Mouse (Mus musculus) MEL (cell line): ENCODE results near the gene Prep. TPM values are rescaled to one million over a fixed set of nuclear protein-coding genes. Genes with fewer than 3 reads are reported as not detected.

Source experiments
- DNase-seq: peaks from one replicate; pipeline ENCODE4 v3.0.0; 2011; ENCODE audit warnings: low read depth, low spot score
- H3K27ac ChIP-seq: 2 replicates; pipeline ENCODE4 v1.5.1; 2012; ENCODE audit warnings: low read depth, mild to moderate bottlenecking, control low read depth, low read length, moderate library complexity; ENCODE audit not compliant: control insufficient read depth
- H3K27me3 ChIP-seq, 2 experiments: fragments of 150-350 bp in 1 of 2; sonication (generic) in 1 of 2; 2 replicates each; pipeline ENCODE4 v1.6.1; 2012; ENCODE audit warnings: low read length in 2 of 2, mild to moderate bottlenecking in 2 of 2, improper control_type of control experiment in 1 of 2, moderate library complexity in 1 of 2; ENCODE audit not compliant: insufficient read depth in 2 of 2, control insufficient read depth in 1 of 2
- H3K36me3 ChIP-seq, 2 experiments: 2 replicates each; pipeline ENCODE4 v1.6.1; 2012 to 2014; ENCODE audit warnings: low read length in 2 of 2, improper control_type of control experiment in 1 of 2, inconsistent platforms in 1 of 2, mild to moderate bottlenecking in 1 of 2; ENCODE audit not compliant: insufficient read depth in 2 of 2, control insufficient read depth in 1 of 2
- H3K4me1 ChIP-seq, 2 experiments: fragments of 150-350 bp in 1 of 2; sonication (generic) in 1 of 2; 2 replicates each; pipeline ENCODE4 v1.6.1; 2012; ENCODE audit warnings: low read length in 2 of 2, improper control_type of control experiment in 1 of 2, mild to moderate bottlenecking in 1 of 2; ENCODE audit not compliant: insufficient read depth in 2 of 2, control insufficient read depth in 1 of 2
- H3K4me3 ChIP-seq, 2 experiments: fragments of 150-350 bp in 1 of 2; sonication (generic) in 1 of 2; 2 replicates each; pipeline ENCODE4 v1.5.1; 2012; ENCODE audit warnings: low read depth in 2 of 2, low read length in 2 of 2, mild to moderate bottlenecking in 2 of 2, moderate library complexity in 2 of 2, control low read depth in 1 of 2, improper control_type of control experiment in 1 of 2; ENCODE audit not compliant: control insufficient read depth in 1 of 2, insufficient read depth in 1 of 2
- H3K79me2 ChIP-seq: 2 replicates; pipeline ENCODE4 v1.6.1; 2012; ENCODE audit warnings: mild to moderate bottlenecking, low read length, moderate library complexity; ENCODE audit not compliant: control insufficient read depth, poor library complexity, insufficient read depth
- H3K9ac ChIP-seq: 2 replicates; pipeline ENCODE4 v1.6.1; 2012; ENCODE audit warnings: low read depth, mild to moderate bottlenecking, control low read depth, low read length, moderate library complexity; ENCODE audit not compliant: control insufficient read depth, poor library complexity, severe bottlenecking
- H3K9me3 ChIP-seq: fragments of 150-350 bp; sonication (generic); replicated peaks from 2 replicates; pipeline ENCODE4 v1.6.1; 2012; ENCODE audit warnings: mild to moderate bottlenecking, low read length, improper control_type of control experiment, moderate library complexity; ENCODE audit not compliant: insufficient read depth
- CTCF ChIP-seq, 3 experiments: IDR thresholded peaks in 2 of 3; conservative IDR thresholded peaks in 1 of 3; 2 replicates each; pipeline ENCODE4 v1.5.1; 2011 to 2012; ENCODE audit warnings: low read length in 3 of 3, low read depth in 2 of 3, mild to moderate bottlenecking in 2 of 3, improper control_type of control experiment in 1 of 3, inconsistent platforms in 1 of 3, mixed read lengths in 1 of 3, moderate library complexity in 1 of 3; ENCODE audit not compliant: control insufficient read depth in 1 of 3, insufficient read depth in 1 of 3, poor library complexity in 1 of 3, severe bottlenecking in 1 of 3
- ETS1 ChIP-seq: IDR thresholded peaks from 2 replicates; pipeline ENCODE4 v1.6.1; 2012; ENCODE audit warnings: low read depth, mild to moderate bottlenecking, inconsistent platforms, low read length, improper control_type of control experiment, moderate library complexity
- GATA1 ChIP-seq: IDR thresholded peaks from 2 replicates; pipeline ENCODE4 v1.6.1; 2011; ENCODE audit warnings: low read depth, low read length, improper control_type of control experiment
- MAX ChIP-seq: IDR thresholded peaks from 2 replicates; pipeline ENCODE4 v1.6.1; 2011; ENCODE audit warnings: low read length, improper control_type of control experiment
- MAZ ChIP-seq: IDR thresholded peaks from 2 replicates; pipeline ENCODE4 v1.6.1; 2012; ENCODE audit warnings: low read depth, mild to moderate bottlenecking, inconsistent platforms, low read length, improper control_type of control experiment
- MYB ChIP-seq: IDR thresholded peaks from 2 replicates; pipeline ENCODE4 v1.6.1; 2011; ENCODE audit warnings: mild to moderate bottlenecking, low read depth, low read length, improper control_type of control experiment
- MYC ChIP-seq: IDR thresholded peaks from 2 replicates; pipeline ENCODE4 v1.6.1; 2011; ENCODE audit warnings: low read depth, mild to moderate bottlenecking, low read length, improper control_type of control experiment, moderate library complexity
- RAD21 ChIP-seq: IDR thresholded peaks from 2 replicates; pipeline ENCODE4 v1.6.1; 2011; ENCODE audit warnings: mild to moderate bottlenecking, low read depth, low read length, improper control_type of control experiment
- RCOR1 ChIP-seq: IDR thresholded peaks from 2 replicates; pipeline ENCODE4 v1.6.1; 2012; ENCODE audit warnings: low read depth, mild to moderate bottlenecking, inconsistent platforms, low read length, improper control_type of control experiment
- SIN3A ChIP-seq: IDR thresholded peaks from 2 replicates; pipeline ENCODE4 v1.6.1; 2012; ENCODE audit warnings: low read length, improper control_type of control experiment, inconsistent platforms
- SMC3 ChIP-seq: IDR thresholded peaks from 2 replicates; pipeline ENCODE4 v1.6.1; 2011; ENCODE audit warnings: low read depth, low read length, improper control_type of control experiment
- TAL1 ChIP-seq: IDR thresholded peaks from 2 replicates; pipeline ENCODE4 v1.6.1; 2012; ENCODE audit warnings: mild to moderate bottlenecking, inconsistent platforms, low read length, moderate library complexity, mixed read lengths
- USF2 ChIP-seq, 2 experiments: IDR thresholded peaks; 2 replicates each; pipeline ENCODE4 v1.6.1; 2011 to 2012; ENCODE audit warnings: improper control_type of control experiment in 2 of 2, low read length in 2 of 2, borderline replicate concordance in 1 of 2, inconsistent platforms in 1 of 2, low read depth in 1 of 2, mild to moderate bottlenecking in 1 of 2; ENCODE audit not compliant: insufficient read depth in 1 of 2
- ZKSCAN1 ChIP-seq: IDR thresholded peaks from 2 replicates; pipeline ENCODE4 v1.6.1; 2012; ENCODE audit warnings: low read depth, mild to moderate bottlenecking, inconsistent platforms, low read length, improper control_type of control experiment, moderate library complexity
- polyA plus RNA-seq, 2 experiments: library from polyadenylated mRNA; stranded (reverse) in 1 of 2; unstranded in 1 of 2; fragments of >175 nt in 1 of 2; fragments of >200 nt in 1 of 2; gene quantifications; 2 replicates each; pipeline versions ENCODE4 v1.2.1 to v1.2.4; 2012; ENCODE audit warnings: low replicate concordance in 2 of 2, low read depth in 1 of 2; ENCODE audit not compliant: insufficient read length in 2 of 2, insufficient read depth in 1 of 2, missing spikeins in 1 of 2
- total RNA-seq: library from RNA; depleted of rRNA; stranded (reverse); fragments of 300-350 nt; gene quantifications from 2 replicates; pipeline ENCODE4 v1.2.3, GENCODE M21; 2012

The Prep gene
- total and polyA plus RNA-seq, 3 experiments = 12.0 to 24.4 TPM; not detected in 1

DNA sequence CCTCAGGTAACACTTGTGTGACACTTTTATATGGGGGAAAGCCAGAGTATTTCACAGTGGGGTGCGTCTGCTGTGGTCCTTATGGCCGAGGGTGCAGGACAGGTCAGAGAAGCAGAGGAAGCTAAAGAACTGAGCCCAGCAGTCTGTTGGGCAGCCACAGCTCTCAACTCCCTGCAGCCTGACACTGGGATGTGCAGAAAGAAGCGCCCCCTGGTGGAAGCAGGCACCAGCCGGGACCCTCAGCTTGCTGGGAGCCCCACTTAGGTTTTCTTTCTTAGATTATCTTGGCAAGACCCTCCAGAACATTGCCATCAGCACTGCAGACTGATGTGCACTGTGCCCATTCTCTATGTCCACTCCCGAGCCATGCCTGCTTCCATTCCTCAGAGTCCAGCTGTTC is 19.6 kb downstream of the Prep start:
- no peak overlapping the region for H3K9ac ChIP-seq
- peaks cover 0 to 11% of the 10 kb centered on the region in 2 experiments; a peak in 2 of 4 replicates for H3K36me3 ChIP-seq
- H3K27me3 ChIP-seq = no peaks in the 10 kb centered on the region
- H3K79me2 ChIP-seq = peaks cover 37% of the 10 kb centered on the region
- DNase-seq = peak; percentile 19
- no peak for TF ChIP-seq TAL1
- TF ChIP-seq SMC3 = peak; percentile 35; the same call in 1 of the 2 replicates
- no peak for TF ChIP-seq MYC
- peak; percentile 4; the same call in 1 of the 2 replicates for TF ChIP-seq RAD21
- TF ChIP-seq CTCF (IDR thresholded peaks at IDR 0.05 in 2 of 3, conservative IDR thresholded peaks at IDR 0.05 in 1 of 3; ENCODE audit: control insufficient read depth in 1 of 3, insufficient read depth in 1 of 3, low read depth in 2 of 3, low read length in 3 of 3, poor library complexity in 1 of 3, severe bottlenecking in 1 of 3) = peak; percentile 46 to 73 (median 53)
- no peaks in the 10 kb centered on the region for H3K9me3 ChIP-seq
- no peaks in the 10 kb centered on the region for H3K4me1 ChIP-seq
- no peak overlapping the region for H3K27ac ChIP-seq
- H3K4me3 ChIP-seq = no peak overlapping the region

DNA sequence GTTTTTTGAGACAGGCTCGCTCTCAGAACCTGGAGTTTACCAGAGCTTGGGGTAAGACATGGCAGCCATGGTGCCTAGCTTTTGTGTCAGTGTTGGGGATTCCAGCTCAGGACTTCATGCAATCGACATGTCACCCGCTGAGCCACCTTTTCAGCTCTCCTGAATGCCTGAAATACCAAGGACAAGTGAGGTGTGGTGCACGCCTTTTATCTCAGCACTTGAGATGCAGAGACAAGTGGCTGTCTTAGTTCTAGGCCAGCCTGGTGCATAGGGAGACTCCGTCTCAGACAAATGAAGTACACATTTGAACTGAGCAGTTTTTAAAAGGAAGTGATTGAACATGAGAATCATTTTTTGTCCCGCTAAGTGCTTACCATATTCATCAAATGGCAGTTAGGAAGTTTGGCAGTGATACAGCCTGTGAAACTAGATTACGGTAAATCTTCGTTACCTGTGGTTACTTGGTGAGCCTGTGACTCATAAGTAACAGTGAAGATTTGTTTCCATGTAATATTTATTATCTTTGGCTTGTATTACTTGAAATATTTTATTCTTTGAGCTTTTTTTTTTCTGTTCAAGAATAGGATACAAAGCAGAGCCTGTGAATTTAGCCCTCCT is 24.6 kb downstream of the Prep start:
- Histone ChIP-seq H3K27me3 (no peaks in the 10 kb centered on the region), H3K4me3 (no peak overlapping the region), H3K36me3 (peaks cover 0 to 19% of the 10 kb centered on the region in 2 experiments; a peak in 2 of 4 replicates), H3K9me3 (no peaks in the 10 kb centered on the region), H3K4me1 (no peaks in the 10 kb centered on the region), H3K27ac (no peak overlapping the region), H3K9ac (no peak overlapping the region), H3K79me2 (peaks cover 20% of the 10 kb centered on the region)
- TF ChIP-seq RAD21 (no peak), RCOR1 (0 out of 2 replicates have a peak, but pooled peaks have one; percentile 14)
- DNase-seq = no peak

DNA sequence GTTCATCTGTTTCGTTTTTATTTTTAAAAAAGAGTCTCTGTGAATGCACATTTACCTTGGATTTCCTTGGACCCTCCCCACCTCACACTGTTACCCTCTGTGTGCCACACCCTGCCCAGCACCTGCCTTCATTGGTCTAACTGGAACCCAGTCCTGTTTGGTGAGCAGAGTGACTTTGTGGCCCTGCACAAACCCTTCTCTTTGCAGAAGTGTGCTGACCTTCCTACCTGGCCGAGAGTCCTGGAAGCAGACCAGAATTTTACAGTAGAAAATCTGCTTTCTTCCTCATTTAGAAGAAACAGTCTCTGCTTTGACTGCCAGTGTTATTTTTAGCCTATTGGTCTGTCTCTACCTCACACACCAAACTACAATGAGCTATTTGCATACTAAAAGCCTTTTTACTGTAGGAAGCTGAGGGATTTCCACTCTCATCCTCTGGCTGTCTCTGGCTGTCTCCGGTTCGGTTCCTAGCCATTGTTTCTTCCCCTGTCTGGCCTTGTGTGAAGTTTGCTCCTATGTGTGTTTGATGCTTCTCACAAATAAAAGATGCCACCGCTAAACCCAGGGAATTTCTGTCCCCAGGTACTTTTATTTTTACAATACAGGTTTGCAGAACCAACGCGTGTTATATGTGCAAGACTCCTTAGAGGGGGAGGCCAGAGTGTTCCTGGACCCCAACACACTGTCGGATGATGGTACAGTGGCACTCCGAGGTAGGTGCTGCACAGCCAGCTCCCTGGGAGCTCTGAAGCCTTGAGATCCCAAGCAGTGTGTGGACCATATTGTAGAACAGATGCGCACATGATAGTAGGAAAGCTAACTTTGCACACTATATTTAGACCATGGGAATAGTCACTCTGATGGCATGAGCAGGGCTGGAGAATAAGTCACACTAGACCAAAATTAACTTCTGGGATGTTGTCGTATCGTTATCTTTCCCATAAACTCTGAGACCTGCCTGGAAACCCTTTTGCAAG is 25.4 kb downstream of the Prep start:
- Histone ChIP-seq H3K4me3 (no peak overlapping the region), H3K27me3 (no peaks in the 10 kb centered on the region), H3K9me3 (no peaks in the 10 kb centered on the region), H3K9ac (no peak overlapping the region), H3K36me3 (peaks cover 0 to 20% of the 10 kb centered on the region in 2 experiments; a peak in 2 of 4 replicates), H3K4me1 (no peaks in the 10 kb centered on the region), H3K79me2 (peaks cover 12% of the 10 kb centered on the region), H3K27ac (no peak overlapping the region)
- no peak for DNase-seq
- TF ChIP-seq MYC = no peak
- TF ChIP-seq USF2 (IDR thresholded peaks at IDR 0.05; ENCODE audit: borderline replicate concordance in 1 of 2, insufficient read depth in 1 of 2, low read depth in 1 of 2, low read length in 2 of 2) = no peak
- no peak for TF ChIP-seq MAZ
- no peak for TF ChIP-seq MYB
- no peak for TF ChIP-seq GATA1
- TF ChIP-seq MAX = no peak
- no peak for TF ChIP-seq SIN3A
- TF ChIP-seq RAD21 = no peak
- TF ChIP-seq ETS1 = no peak
- no peak for TF ChIP-seq ZKSCAN1
